Mouse (Mus musculus) heart, postnatal 0 days (tissue): Measurements from ENCODE around the gene Pla2g4f.

Experiments used
- CTCF ChIP-seq: IDR thresholded peaks from 2 replicates; pipeline ENCODE4 v1.5.1; 2016; ENCODE audit warnings: antibody characterized with exemption, control low read depth, low read depth
- EP300 ChIP-seq: IDR thresholded peaks from 2 replicates; pipeline ENCODE4 v1.6.1; 2016; ENCODE audit warnings: antibody characterized with exemption, low read depth

DNA sequence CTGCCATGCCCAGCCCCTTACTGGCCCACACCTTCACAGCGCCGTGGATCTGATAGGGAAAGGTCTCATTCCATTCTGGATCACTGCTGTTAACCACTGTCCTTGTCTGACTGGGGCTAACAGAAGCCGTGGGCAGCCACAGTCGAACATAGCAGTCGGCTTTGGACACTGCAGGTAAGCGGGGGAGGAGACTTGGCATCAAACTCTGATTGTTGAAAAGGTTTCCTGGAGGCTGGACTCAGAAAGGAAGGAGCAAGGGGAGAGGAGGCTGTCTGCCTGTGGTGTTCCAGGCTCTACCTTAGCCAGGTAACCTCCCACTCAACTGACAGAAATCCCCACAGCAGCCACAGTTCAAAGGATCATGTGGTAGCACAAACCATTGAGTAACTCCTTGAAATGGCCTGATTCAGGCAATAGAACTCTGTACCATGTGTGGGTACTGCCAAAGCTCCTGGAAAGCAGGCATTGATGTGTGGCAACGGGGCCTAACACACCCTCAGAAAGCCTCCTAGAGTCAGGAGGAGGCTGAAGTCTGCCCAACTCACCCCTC is 1.6 kb downstream of the Pla2g4f start:
- TF ChIP-seq CTCF: no peak
- no peak for TF ChIP-seq EP300
